Mouse (Mus musculus): ENCODE measurements around the gene Fgfr2. TPM values are rescaled to one million over a fixed set of nuclear protein-coding genes. Genes with fewer than 3 reads are reported as not detected.

The Fgfr2 gene
- polyA plus RNA-seq, 1 experiment: 59.9 TPM

GRCm38 (mm10) chr7:131037083-131037482 is 2086.1 kb downstream of the Fgfr2 start:
- Histone ChIP-seq H3K4me1 (ENCODE audit: control insufficient read depth, insufficient read depth, low read length) (no peaks in the 10 kb centered on the region), H3K27ac (ENCODE audit: insufficient read depth, low read length) (no peak overlapping the region), H3K4me3 (ENCODE audit: insufficient read depth, low read length) (no peak overlapping the region)
- no peak for TF ChIP-seq POLR2A (IDR thresholded peaks at IDR 0.05; ENCODE audit: low read depth, low read length)
- TF ChIP-seq CTCF (IDR thresholded peaks at IDR 0.05; ENCODE audit: borderline replicate concordance, insufficient read depth, low read length): no peak

- H3K4me1 ChIP-seq (ENCODE audit: control insufficient read depth, insufficient read depth, low read length): no peaks in the 10 kb centered on the region
- H3K4me3 ChIP-seq (ENCODE audit: insufficient read depth, low read length): no peak overlapping the region
- TF ChIP-seq CTCF (IDR thresholded peaks at IDR 0.05; ENCODE audit: borderline replicate concordance, insufficient read depth, low read length): no peak
- no peak for TF ChIP-seq POLR2A (IDR thresholded peaks at IDR 0.05; ENCODE audit: low read depth, low read length)
- no peak overlapping the region for H3K27ac ChIP-seq (ENCODE audit: insufficient read depth, low read length)
These were observed 2086.8 kb downstream of the Fgfr2 start for GRCm38 (mm10) chr7:131036396-131036795.

GRCm38 (mm10) chr7:131031755-131032154 is 2091.4 kb downstream of the Fgfr2 start, which contains the start of gene Dmbt1:
Gene Dmbt1 (plus strand): TSS chr7:131032053.
- H3K27ac ChIP-seq (ENCODE audit: insufficient read depth, low read length): no peak within 1 kb of the TSS
- H3K4me1 ChIP-seq (ENCODE audit: control insufficient read depth, insufficient read depth, low read length): no peaks in the 10 kb centered on the region
- no peak within 1 kb of the TSS for H3K4me3 ChIP-seq (ENCODE audit: insufficient read depth, low read length)
- no peak for TF ChIP-seq CTCF (IDR thresholded peaks at IDR 0.05; ENCODE audit: borderline replicate concordance, insufficient read depth, low read length)
- no peak for TF ChIP-seq POLR2A (IDR thresholded peaks at IDR 0.05; ENCODE audit: low read depth, low read length)

- Histone ChIP-seq H3K4me3 (ENCODE audit: insufficient read depth, low read length) (no peak overlapping the region), H3K27ac (ENCODE audit: insufficient read depth, low read length) (no peak overlapping the region), H3K4me1 (ENCODE audit: control insufficient read depth, insufficient read depth, low read length) (no peaks in the 10 kb centered on the region)
- TF ChIP-seq POLR2A (IDR thresholded peaks at IDR 0.05; ENCODE audit: low read depth, low read length) (no peak), CTCF (IDR thresholded peaks at IDR 0.05; ENCODE audit: borderline replicate concordance, insufficient read depth, low read length) (no peak)
These were observed 2095.6 kb downstream of the Fgfr2 start for GRCm38 (mm10) chr7:131027557-131027956.

GRCm38 (mm10) chr7:131024807-131025206 is 2098.3 kb downstream of the Fgfr2 start:
- no peak overlapping the region for H3K4me3 ChIP-seq (ENCODE audit: insufficient read depth, low read length)
- TF ChIP-seq CTCF (IDR thresholded peaks at IDR 0.05; ENCODE audit: borderline replicate concordance, insufficient read depth, low read length): no peak
- no peak overlapping the region for H3K27ac ChIP-seq (ENCODE audit: insufficient read depth, low read length)
- no peaks in the 10 kb centered on the region for H3K4me1 ChIP-seq (ENCODE audit: control insufficient read depth, insufficient read depth, low read length)

GRCm38 (mm10) chr7:131019181-131019580 is 2104.0 kb downstream of the Fgfr2 start:
- H3K4me3 ChIP-seq (ENCODE audit: insufficient read depth, low read length): no peak overlapping the region

GRCm38 (mm10) chr7:131011901-131012300 is 2111.2 kb downstream of the Fgfr2 start:
- Histone ChIP-seq H3K4me3 (ENCODE audit: insufficient read depth, low read length) (no peak overlapping the region), H3K4me1 (ENCODE audit: control insufficient read depth, insufficient read depth, low read length) (no peaks in the 10 kb centered on the region), H3K27ac (ENCODE audit: insufficient read depth, low read length) (no peak overlapping the region)
- TF ChIP-seq POLR2A (IDR thresholded peaks at IDR 0.05; ENCODE audit: low read depth, low read length): no peak

More at GRCm38 (mm10) chr7:131019181-131019580, 2104.0 kb downstream of the Fgfr2 start:
- Histone ChIP-seq H3K27ac (ENCODE audit: insufficient read depth, low read length) (no peak overlapping the region), H3K4me1 (ENCODE audit: control insufficient read depth, insufficient read depth, low read length) (no peaks in the 10 kb centered on the region)
- TF ChIP-seq CTCF (IDR thresholded peaks at IDR 0.05; ENCODE audit: borderline replicate concordance, insufficient read depth, low read length) (no peak), POLR2A (IDR thresholded peaks at IDR 0.05; ENCODE audit: low read depth, low read length) (no peak)

GRCm38 (mm10) chr7:131009178-131009577 is 2114.0 kb downstream of the Fgfr2 start:
- no peak for TF ChIP-seq POLR2A (IDR thresholded peaks at IDR 0.05; ENCODE audit: low read depth, low read length)
- no peak for TF ChIP-seq CTCF (IDR thresholded peaks at IDR 0.05; ENCODE audit: borderline replicate concordance, insufficient read depth, low read length)
- H3K4me3 ChIP-seq (ENCODE audit: insufficient read depth, low read length): no peak overlapping the region
- no peak overlapping the region for H3K27ac ChIP-seq (ENCODE audit: insufficient read depth, low read length)
- H3K4me1 ChIP-seq (ENCODE audit: control insufficient read depth, insufficient read depth, low read length): no peaks in the 10 kb centered on the region

GRCm38 (mm10) chr7:131007221-131007620 is 2115.9 kb downstream of the Fgfr2 start:
- Histone ChIP-seq H3K4me3 (ENCODE audit: insufficient read depth, low read length) (no peak overlapping the region), H3K27ac (ENCODE audit: insufficient read depth, low read length) (no peak overlapping the region), H3K4me1 (ENCODE audit: control insufficient read depth, insufficient read depth, low read length) (no peaks in the 10 kb centered on the region)
- TF ChIP-seq POLR2A (IDR thresholded peaks at IDR 0.05; ENCODE audit: low read depth, low read length) (no peak), CTCF (IDR thresholded peaks at IDR 0.05; ENCODE audit: borderline replicate concordance, insufficient read depth, low read length) (no peak)

- TF ChIP-seq POLR2A (IDR thresholded peaks at IDR 0.05; ENCODE audit: low read depth, low read length): no peak
- no peak for TF ChIP-seq CTCF (IDR thresholded peaks at IDR 0.05; ENCODE audit: borderline replicate concordance, insufficient read depth, low read length)
- Histone ChIP-seq H3K27ac (ENCODE audit: insufficient read depth, low read length) (no peak overlapping the region), H3K4me3 (ENCODE audit: insufficient read depth, low read length) (no peak overlapping the region), H3K4me1 (ENCODE audit: control insufficient read depth, insufficient read depth, low read length) (no peaks in the 10 kb centered on the region)
These were observed 2119.1 kb downstream of the Fgfr2 start for GRCm38 (mm10) chr7:131004071-131004470.
